Mouse (Mus musculus) central nervous system, embryonic 14 days (tissue): ENCODE results near the gene Ndufa9. TPM values are rescaled to one million over a fixed set of nuclear protein-coding genes. Genes with fewer than 3 reads are reported as not detected.

Experiments used
- polyA plus RNA-seq: library from polyadenylated mRNA; depleted of rRNA; stranded (reverse); fragments of >200 nt; gene quantifications from 2 replicates; pipeline ENCODE4 v1.2.3, GENCODE M21; 2012; rRNA removed

The Ndufa9 gene
- polyA plus RNA-seq: 99.2 and 103 TPM in 2 replicates

DNA sequence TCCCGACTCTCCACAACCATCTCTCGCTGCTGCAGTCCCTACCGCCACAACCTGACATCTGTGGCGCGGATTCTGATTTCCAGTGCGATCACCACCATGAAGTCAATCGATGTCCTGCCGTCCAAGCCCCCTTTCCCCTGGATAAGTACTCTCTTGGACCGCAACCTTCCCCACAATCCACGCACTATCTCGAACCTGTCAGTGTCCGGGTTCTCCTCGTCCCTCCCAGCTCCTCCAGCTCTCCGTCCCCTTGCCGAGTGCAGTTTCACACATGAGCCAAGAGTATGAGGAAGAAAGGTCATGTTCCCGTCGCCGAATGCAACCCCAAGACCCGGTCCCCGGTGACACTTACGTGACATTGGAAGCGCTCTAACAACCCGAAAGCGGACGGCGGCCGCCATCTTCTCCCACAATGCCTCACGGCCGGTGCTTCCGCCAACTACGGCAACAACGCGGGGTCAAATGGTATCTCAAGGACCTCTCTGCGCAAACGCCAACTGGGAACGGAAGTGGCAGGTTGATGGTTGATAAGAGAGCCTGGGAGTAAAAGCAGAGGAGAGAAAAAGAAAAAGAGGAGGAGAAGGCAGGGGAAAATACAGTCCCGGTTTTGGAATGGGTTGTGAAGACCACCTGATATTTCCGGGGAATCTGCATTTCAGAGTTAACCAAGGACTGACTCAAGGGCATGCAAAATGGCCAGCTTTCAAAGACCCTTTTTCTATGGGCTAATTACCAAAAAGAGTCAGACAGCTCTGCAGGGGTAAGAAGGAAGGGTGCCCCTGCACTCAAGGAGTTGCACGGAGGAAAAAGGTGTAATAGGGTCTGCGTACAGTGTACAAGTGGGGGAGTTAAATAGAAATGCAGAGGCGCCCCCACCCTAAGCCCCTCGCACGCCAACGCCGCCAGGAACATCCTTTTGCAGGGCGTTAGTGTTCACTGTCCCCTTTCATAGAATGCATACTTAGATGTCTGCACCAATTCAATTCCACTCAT, at the start of gene Ndufa9:
Gene Ndufa9, minus strand, starts transcription at position 425 of the 993 bp plus-strand sequence.

DNA sequence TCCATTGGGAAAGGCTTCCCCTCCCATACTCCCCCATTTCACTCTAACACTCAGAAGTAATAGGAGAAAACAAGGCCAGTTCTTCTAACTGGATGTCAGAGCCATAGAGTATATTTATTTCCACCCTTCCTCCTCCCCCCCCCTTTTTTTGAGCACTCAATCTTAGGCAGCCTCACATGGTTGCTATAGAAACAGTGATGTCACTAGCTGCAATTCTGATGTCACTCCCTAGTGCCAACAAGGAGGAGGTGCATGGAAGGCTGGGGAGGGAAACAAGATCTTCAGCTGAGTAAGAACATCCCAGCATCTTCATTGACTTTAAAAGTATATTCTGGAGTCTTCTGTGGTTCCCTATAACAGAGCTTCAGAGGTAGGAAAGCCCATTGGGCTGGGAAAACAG, 3.9 kb upstream of the Ndufa9 start, which contains the start of gene Akap3:
Gene Akap3, plus strand, starts transcription at position 218 of the 400 bp plus-strand sequence.

Other genes starting within 250 kb of the Ndufa9 start
- 1.1 and 1.7 TPM in 2 replicates for gene Kcna1, start 202.8 kb downstream of the Ndufa9 start, polyA plus RNA-seq
- 7.4 and 10.4 TPM in 2 replicates for gene Kcna6, start 108.5 kb downstream of the Ndufa9 start, polyA plus RNA-seq
- gene Akap3, start 4.0 kb upstream of the Ndufa9 start, polyA plus RNA-seq: 0.16 TPM in 2 replicates
- gene Dyrk4, start 72.7 kb upstream of the Ndufa9 start, polyA plus RNA-seq: 0.05 and 0.18 TPM in 2 replicates
- gene Rad51ap1, start 90.5 kb upstream of the Ndufa9 start, polyA plus RNA-seq: 30.5 and 35.7 TPM in 2 replicates
- gene D6Wsu163e, start 90.8 kb upstream of the Ndufa9 start, polyA plus RNA-seq: 20.7 and 22.8 TPM in 2 replicates
- gene Fgf6, start 166.4 kb upstream of the Ndufa9 start, polyA plus RNA-seq: 0.39 TPM in 1 of 2 replicates, not detected in the other
- 0.51 and 0.53 TPM in 2 replicates for gene Fgf23, start 223.8 kb upstream of the Ndufa9 start, polyA plus RNA-seq